Mouse (Mus musculus) forebrain, embryonic 12.5 days (tissue): Measurements from ENCODE around the gene Myo1c. TPM values are rescaled to one million over a fixed set of nuclear protein-coding genes. Genes with fewer than 3 reads are reported as not detected.

Experiments used
- ATAC-seq: fragments of 200-750 bp; cut with Nextera tagmentation; 2 replicates; pipeline ENCODE4 v1.8.0; 2017; ENCODE audit warnings: moderate TSS enrichment; ENCODE audit not compliant: low FRiP score
- H3K27ac ChIP-seq: fragments of 300-500 bp; sonication (generic); 2 replicates; pipeline ENCODE4 v1.5.1; 2016; ENCODE audit warnings: mild to moderate bottlenecking
- H3K27me3 ChIP-seq: fragments of 300-500 bp; sonication (generic); 2 replicates; pipeline ENCODE4 v1.6.1; 2016; ENCODE audit warnings: mild to moderate bottlenecking
- H3K36me3 ChIP-seq: fragments of 300-500 bp; sonication (generic); replicated peaks from 2 replicates; pipeline ENCODE4 v1.6.1; 2016; ENCODE audit warnings: mild to moderate bottlenecking
- H3K4me1 ChIP-seq: fragments of 300-500 bp; sonication (generic); 2 replicates; pipeline ENCODE4 v1.6.1; 2016
- H3K4me2 ChIP-seq: fragments of 300-500 bp; sonication (generic); 2 replicates; pipeline ENCODE4 v1.6.1; 2016; ENCODE audit warnings: mild to moderate bottlenecking, moderate library complexity
- H3K4me3 ChIP-seq: fragments of 300-500 bp; sonication (generic); replicated peaks from 2 replicates; pipeline ENCODE4 v1.5.1; 2016; ENCODE audit warnings: mild to moderate bottlenecking
- H3K9ac ChIP-seq: fragments of 300-500 bp; sonication (generic); 2 replicates; pipeline ENCODE4 v1.6.1; 2016; ENCODE audit warnings: mild to moderate bottlenecking
- H3K9me3 ChIP-seq: fragments of 300-500 bp; sonication (generic); 2 replicates; pipeline ENCODE4 v1.6.1; 2016
- WGBS: fragments of 180-500 bp; shearing (Covaris S2); methylation state at CpG from one replicate; pipeline ENCODE4 v1.1.7; 2016; 5-methylcytosine and 5-hydroxymethylcytosine counted together
- polyA plus RNA-seq: library from polyadenylated mRNA; unstranded; fragments of >200 nt; fragmentation: Nextera tagmentation; extraction: Ambion mirVana; gene quantifications from 2 replicates; pipeline ENCODE4 v1.2.1, GENCODE M21; 2016

Myo1c gene
- polyA plus RNA-seq, 1 experiment from 2014 or later = 13.9 TPM

GRCm38 (mm10) chr11:75630098-75630497 is 20.2 kb upstream of the Myo1c start:
- H3K36me3 ChIP-seq = peaks cover 32% of the 10 kb centered on the region
- no peaks in the 10 kb centered on the region for H3K27me3 ChIP-seq
- no peaks in the 10 kb centered on the region for H3K9me3 ChIP-seq
- H3K4me2 ChIP-seq = peak overlapping the region; percentile 86
- WGBS = 15% methylated on average over 5 of the region's 5 CpGs
- peaks cover 24% of the 10 kb centered on the region for H3K4me1 ChIP-seq
- peak overlapping the region; percentile 79 for H3K9ac ChIP-seq
- no peak overlapping the region for H3K27ac ChIP-seq
- ATAC-seq = no peak
- H3K4me3 ChIP-seq = peak overlapping the region; percentile 73

GRCm38 (mm10) chr11:75630645-75631229 is 19.6 kb upstream of the Myo1c start, which contains the start of gene Inpp5k:
Gene Inpp5k (plus strand): TSS chr11:75630988.
- under 1% methylated on average over 53 of the region's 53 CpGs for WGBS
- peak; percentile 100 for ATAC-seq
- Histone ChIP-seq H3K27me3 (no peaks in the 10 kb centered on the region), H3K9me3 (no peaks in the 10 kb centered on the region), H3K9ac (peak within 1 kb of the TSS; percentile 79), H3K27ac (peak within 1 kb of the TSS; percentile 68), H3K4me2 (peak within 1 kb of the TSS; percentile 86), H3K36me3 (peaks cover 26% of the 10 kb centered on the region), H3K4me3 (peak within 1 kb of the TSS; percentile 73), H3K4me1 (peaks cover 24% of the 10 kb centered on the region)

GRCm38 (mm10) chr11:75631561-75632225 is 18.6 kb upstream of the Myo1c start:
- Histone ChIP-seq H3K27ac (no peak overlapping the region), H3K27me3 (no peaks in the 10 kb centered on the region), H3K4me1 (peaks cover 24% of the 10 kb centered on the region), H3K9ac (peak overlapping the region; percentile 79), H3K4me3 (peak overlapping the region; percentile 73), H3K9me3 (no peaks in the 10 kb centered on the region), H3K4me2 (peak overlapping the region; percentile 86), H3K36me3 (peaks cover 16% of the 10 kb centered on the region)
- 13% methylated on average over 13 of the region's 13 CpGs for WGBS
- no peak for ATAC-seq

- H3K27me3 ChIP-seq = no peaks in the 10 kb centered on the region
- no peak overlapping the region for H3K27ac ChIP-seq
- H3K9ac ChIP-seq = no peak overlapping the region
- H3K36me3 ChIP-seq = peaks cover 14% of the 10 kb centered on the region
- 90% methylated on average over 5 of the region's 5 CpGs for WGBS
- H3K9me3 ChIP-seq = no peaks in the 10 kb centered on the region
- no peak for ATAC-seq
- H3K4me1 ChIP-seq = peaks cover 24% of the 10 kb centered on the region
- H3K4me2 ChIP-seq = no peak overlapping the region
- no peak overlapping the region for H3K4me3 ChIP-seq
Observed at GRCm38 (mm10) chr11:75632921-75633320, 17.4 kb upstream of the Myo1c start.

GRCm38 (mm10) chr11:75634801-75635200 is 15.5 kb upstream of the Myo1c start:
- no peak overlapping the region for H3K4me3 ChIP-seq
- H3K9ac ChIP-seq = no peak overlapping the region
- no peak for ATAC-seq
- 88% methylated on average over 3 of the region's 3 CpGs for WGBS
- H3K4me1 ChIP-seq = peaks cover 19% of the 10 kb centered on the region
- no peak overlapping the region for H3K27ac ChIP-seq
- no peaks in the 10 kb centered on the region for H3K27me3 ChIP-seq
- H3K9me3 ChIP-seq = no peaks in the 10 kb centered on the region
- peaks cover 9% of the 10 kb centered on the region for H3K36me3 ChIP-seq
- H3K4me2 ChIP-seq = no peak overlapping the region

GRCm38 (mm10) chr11:75635315-75635714 is 15.0 kb upstream of the Myo1c start:
- Histone ChIP-seq H3K9me3 (no peaks in the 10 kb centered on the region), H3K4me2 (no peak overlapping the region), H3K36me3 (peaks cover 9% of the 10 kb centered on the region), H3K27ac (no peak overlapping the region), H3K9ac (no peak overlapping the region), H3K27me3 (no peaks in the 10 kb centered on the region), H3K4me1 (peaks cover 14% of the 10 kb centered on the region), H3K4me3 (no peak overlapping the region)
- ATAC-seq = no peak
- WGBS = 80% methylated on average over 11 of the region's 11 CpGs

GRCm38 (mm10) chr11:75643323-75643722 is 7.0 kb upstream of the Myo1c start:
- Histone ChIP-seq H3K9me3 (no peaks in the 10 kb centered on the region), H3K4me1 (no peaks in the 10 kb centered on the region), H3K4me2 (no peak overlapping the region), H3K27ac (no peak overlapping the region), H3K36me3 (0 out of 2 replicates have a peak, but pooled peaks cover 7% of the 10 kb centered on the region), H3K9ac (no peak overlapping the region), H3K4me3 (no peak overlapping the region), H3K27me3 (no peaks in the 10 kb centered on the region)
- 89% methylated on average over 5 of the region's 5 CpGs for WGBS
- ATAC-seq = no peak

GRCm38 (mm10) chr11:75644684-75645083 is 5.6 kb upstream of the Myo1c start:
- WGBS = 88% methylated on average over 9 of the region's 9 CpGs
- Histone ChIP-seq H3K9ac (no peak overlapping the region), H3K4me3 (no peak overlapping the region), H3K4me2 (no peak overlapping the region), H3K36me3 (0 out of 2 replicates have a peak, but pooled peaks cover 7% of the 10 kb centered on the region), H3K9me3 (no peaks in the 10 kb centered on the region), H3K27me3 (no peaks in the 10 kb centered on the region), H3K4me1 (no peaks in the 10 kb centered on the region), H3K27ac (no peak overlapping the region)
- ATAC-seq = no peak

GRCm38 (mm10) chr11:75647681-75648211 is 2.6 kb upstream of the Myo1c start:
- no peak overlapping the region for H3K4me2 ChIP-seq
- peaks cover 7% of the 10 kb centered on the region for H3K27me3 ChIP-seq
- no peak overlapping the region for H3K27ac ChIP-seq
- H3K9me3 ChIP-seq = no peaks in the 10 kb centered on the region
- H3K4me3 ChIP-seq = no peak overlapping the region
- H3K9ac ChIP-seq = no peak overlapping the region
- H3K4me1 ChIP-seq = peaks cover 20% of the 10 kb centered on the region
- 76% methylated on average over 6 of the region's 6 CpGs for WGBS
- 0 out of 2 replicates have a peak, but pooled peaks cover 3% of the 10 kb centered on the region for H3K36me3 ChIP-seq
- ATAC-seq = no peak

- H3K27ac ChIP-seq = no peak overlapping the region
- whole genome bisulfite sequencing = 73% methylated on average over 4 of the region's 4 CpGs
- ATAC-seq = no peak
Observed at GRCm38 (mm10) chr11:75649155-75649561, 1.1 kb upstream of the Myo1c start.

GRCm38 (mm10) chr11:75650958-75651425 is 688 bp downstream of the Myo1c start:
- Histone ChIP-seq H3K27me3 (peaks cover 35% of the 10 kb centered on the region), H3K36me3 (no peaks in the 10 kb centered on the region), H3K4me3 (peak overlapping the region; percentile 57), H3K9me3 (no peaks in the 10 kb centered on the region), H3K4me2 (peak overlapping the region; percentile 87), H3K9ac (peak overlapping the region; percentile 71), H3K4me1 (peaks cover 43% of the 10 kb centered on the region), H3K27ac (no peak overlapping the region)
- WGBS = 40% methylated on average over 13 of the region's 13 CpGs
- ATAC-seq = peak; percentile 2; the same call in 1 of the 2 replicates

More at GRCm38 (mm10) chr11:75649155-75649561, 1.1 kb upstream of the Myo1c start:
- Histone ChIP-seq H3K36me3 (0 out of 2 replicates have a peak, but pooled peaks cover 3% of the 10 kb centered on the region), H3K9me3 (no peaks in the 10 kb centered on the region), H3K27me3 (peaks cover 21% of the 10 kb centered on the region), H3K9ac (no peak overlapping the region), H3K4me2 (no peak overlapping the region), H3K4me1 (peaks cover 30% of the 10 kb centered on the region), H3K4me3 (no peak overlapping the region)

GRCm38 (mm10) chr11:75651426-75652221 is 1.3 kb downstream of the Myo1c start:
- Histone ChIP-seq H3K9ac (peak overlapping the region; percentile 71), H3K9me3 (no peaks in the 10 kb centered on the region), H3K27ac (peak overlapping the region; percentile 43; the same call in 1 of the 2 replicates), H3K36me3 (no peaks in the 10 kb centered on the region), H3K4me1 (peaks cover 49% of the 10 kb centered on the region), H3K4me3 (peak overlapping the region; percentile 57), H3K4me2 (peak overlapping the region; percentile 87), H3K27me3 (peaks cover 40% of the 10 kb centered on the region)
- under 1% methylated on average over 54 of the region's 54 CpGs for WGBS
- ATAC-seq = peak; percentile 73
